36 mouse cellular contexts compared by ENCODE assay signal in the genomic region with DNA sequence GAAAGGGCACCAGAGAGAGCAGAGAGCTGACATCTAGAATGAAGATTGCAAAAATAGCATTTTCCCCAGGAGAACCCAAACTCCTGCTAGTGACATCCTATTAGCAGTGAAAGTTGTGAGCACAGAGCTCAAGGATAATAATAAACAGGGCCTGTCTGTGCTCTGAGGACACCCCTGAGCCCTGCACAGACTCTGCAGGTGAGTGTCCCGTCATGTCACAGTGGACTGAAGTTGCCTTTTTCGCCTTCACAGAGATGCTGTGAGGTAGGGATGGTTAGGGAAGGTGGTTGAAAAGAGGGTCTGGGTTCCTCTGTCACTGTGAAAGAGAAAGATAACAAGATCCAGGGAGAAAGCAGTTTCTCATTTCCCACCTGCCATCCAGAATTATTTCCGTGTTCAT. TPM values are rescaled to one million over a fixed set of nuclear protein-coding genes. Genes with fewer than 3 reads are reported as not detected.
"Had no signal": no experiment of that assay in that cellular context is flagged by ENCODE, and none has a peak within 500 bp of the region (broad histone marks: within the 10 kb centered on the region; RNA-seq: fewer than 3 reads in every experiment).

Gene Vmn1r218, plus strand, starts transcription at position 57 of the 400 bp plus-strand sequence.

- DNase-seq: gastrocnemius, postnatal 14 days; gastrocnemius, postnatal 36 days; heart, adult 11 months; heart, adult 2 months; heart, postnatal 14 days; heart, postnatal 36 days; kidney, adult 18-20 months; kidney, adult 8-10 months; kidney, postnatal 10 days; kidney, postnatal 25 days; kidney, postnatal 4 days; liver; liver, embryonic 13.5 days had no signal

- H3K4me1 ChIP-seq: heart, embryonic 13.5 days; heart, embryonic 15.5 days; hindbrain, embryonic 12.5 days; limb, embryonic 10.5 days; limb, embryonic 12.5 days; liver, embryonic 13.5 days had no signal

- ATAC-seq: hindbrain, postnatal 0 days had no signal

- H3K27me3 ChIP-seq: heart, embryonic 13.5 days; heart, embryonic 15.5 days; hindbrain, embryonic 12.5 days; limb, embryonic 12.5 days; liver, embryonic 13.5 days had no signal

- H3K9ac ChIP-seq: heart, embryonic 13.5 days; heart, embryonic 15.5 days; hindbrain, embryonic 12.5 days; limb, embryonic 12.5 days; liver, embryonic 13.5 days had no signal

- H3K9me3 ChIP-seq: heart, embryonic 13.5 days; heart, embryonic 15.5 days; hindbrain, embryonic 12.5 days; limb, embryonic 10.5 days; limb, embryonic 12.5 days; liver, embryonic 13.5 days had no signal

- H3K36me3 ChIP-seq: heart, embryonic 13.5 days; heart, embryonic 15.5 days; hindbrain, embryonic 12.5 days; limb, embryonic 10.5 days; limb, embryonic 12.5 days; liver, embryonic 13.5 days had no signal

- H3K27ac ChIP-seq: heart, adult 2 months; heart, embryonic 13.5 days; heart, embryonic 15.5 days; hindbrain, embryonic 12.5 days; hindbrain, postnatal 0 days; layer of hippocampus, adult 2 months; left cerebral cortex, adult 2 months; limb, embryonic 10.5 days; limb, embryonic 12.5 days; liver, embryonic 13.5 days had no signal

- H3K4me3 ChIP-seq: heart, adult 2 months; heart, embryonic 13.5 days; heart, embryonic 15.5 days; hindbrain, embryonic 12.5 days; layer of hippocampus, adult 2 months; left cerebral cortex, adult 2 months; limb, embryonic 10.5 days; limb, embryonic 12.5 days; liver, embryonic 13.5 days had no signal

- H3K4me2 ChIP-seq: heart, embryonic 11.5 days; heart, embryonic 13.5 days; heart, embryonic 15.5 days; hindbrain, embryonic 12.5 days; limb, embryonic 12.5 days; liver, embryonic 11.5 days; liver, embryonic 13.5 days had no signal

RNA-seq across cellular contexts. Expression of gene Vmn1r218, which starts in this region (rescaled TPM):
- total RNA-seq: gastrocnemius, adult 18-20 months; gastrocnemius, adult 8-10 months; gastrocnemius, postnatal 14 days; gastrocnemius, postnatal 36 days; heart, adult 2 months; heart, postnatal 14 days; heart, postnatal 36 days; hematopoietic stem cell, adult 5-6 weeks; hindbrain, postnatal 0 days; layer of hippocampus, adult 2 months; layer of hippocampus, postnatal 10 days; layer of hippocampus, postnatal 25 days; left cerebral cortex, adult 2 months; left cerebral cortex, postnatal 14 days; left cerebral cortex, postnatal 36 days had no signal
- polyA plus RNA-seq: gonadal fat pad, adult 2 months; heart, adult 2 months; heart, embryonic 11.5 days; heart, embryonic 13.5 days; heart, embryonic 15.5 days; heart, postnatal 0 days; hindbrain, embryonic 12.5 days; hindbrain, postnatal 0 days; intestine, embryonic 14.5 days; kidney, embryonic 14.5 days; kidney, embryonic 16.5 days; limb, embryonic 10.5 days; limb, embryonic 12.5 days; limb, embryonic 14.5 days; liver, embryonic 11.5 days; liver, embryonic 13.5 days had no signal
